Mouse (Mus musculus) MN1 (cell line): ENCODE measurements around the gene Hs6st1.
"Not testable (repeated sequence)": the region's sequence is repeated elsewhere in the genome, so short reads cannot be mapped to it uniquely, and the experiment has no call there.

Experiments
- DNase-seq: peaks from one replicate; pipeline ENCODE4 v3.0.0-alpha.2; 2016; ENCODE audit warnings: low spot score

Gene Hs6st1

DNA sequence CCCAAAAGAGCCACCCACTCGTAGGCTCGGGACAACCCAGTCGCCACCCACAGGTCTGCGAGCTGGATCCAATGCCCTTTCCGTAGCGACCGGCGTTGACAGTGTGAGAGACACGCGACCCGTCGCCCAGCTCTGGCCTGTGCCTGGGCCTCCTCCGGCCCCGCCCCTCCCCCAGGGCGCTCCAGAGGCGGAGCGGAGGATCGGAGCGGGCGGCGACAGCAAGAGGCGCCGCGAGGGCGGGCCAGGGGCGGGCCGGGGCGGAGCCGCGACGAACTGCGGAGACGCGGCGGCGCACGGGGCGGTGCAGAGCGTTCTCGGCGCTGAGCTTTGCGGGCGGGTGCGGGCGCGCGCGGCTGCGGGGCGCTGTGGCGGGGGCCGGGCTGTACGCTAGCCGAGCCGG lies at the start of gene Hs6st1:
TSS of gene Hs6st1 (plus strand) at position 325 of the 400 bp plus-strand sequence.
- DNase-seq = peak; percentile 99

DNA sequence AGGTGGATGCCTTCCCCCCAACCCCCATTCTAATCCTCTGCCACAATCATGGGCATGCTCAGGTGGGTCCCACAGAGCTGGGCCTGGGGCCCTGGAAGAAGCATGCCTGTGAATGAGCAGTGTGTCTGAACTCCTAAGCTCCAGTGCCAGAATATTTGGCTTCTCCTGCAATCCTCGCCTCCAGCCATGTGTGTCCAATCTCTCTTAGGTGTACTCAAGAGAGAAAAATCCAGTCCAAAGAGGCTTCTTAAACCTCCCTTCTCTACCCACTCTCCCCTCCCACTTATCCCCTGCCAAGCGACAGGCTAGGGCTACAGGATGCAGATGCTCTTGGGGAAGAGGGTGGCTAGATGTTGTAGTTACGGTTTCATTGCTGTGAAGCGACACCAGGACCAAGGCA lies 49.6 kb upstream of the Hs6st1 start:
- no peak for DNase-seq

DNA sequence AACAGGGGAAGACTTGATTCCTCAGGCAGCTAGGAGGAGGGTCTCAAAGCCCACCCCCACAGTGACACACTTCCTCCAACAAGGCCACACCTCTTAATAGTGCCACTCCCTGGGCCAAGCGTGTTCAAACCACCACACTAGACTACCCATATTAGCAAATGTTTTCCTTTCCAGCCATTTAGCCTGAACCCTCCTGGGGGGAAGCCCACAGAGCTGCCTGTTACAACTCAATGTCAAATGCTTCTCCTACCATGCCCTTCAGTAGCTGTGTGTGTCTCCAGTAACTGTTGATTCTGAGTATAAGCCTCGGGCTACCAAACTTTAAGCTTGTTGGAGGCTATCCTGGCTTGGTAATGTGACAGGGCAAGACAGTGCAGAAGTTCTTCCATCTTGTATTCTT lies 49.0 kb upstream of the Hs6st1 start:
- no peak for DNase-seq

DNA sequence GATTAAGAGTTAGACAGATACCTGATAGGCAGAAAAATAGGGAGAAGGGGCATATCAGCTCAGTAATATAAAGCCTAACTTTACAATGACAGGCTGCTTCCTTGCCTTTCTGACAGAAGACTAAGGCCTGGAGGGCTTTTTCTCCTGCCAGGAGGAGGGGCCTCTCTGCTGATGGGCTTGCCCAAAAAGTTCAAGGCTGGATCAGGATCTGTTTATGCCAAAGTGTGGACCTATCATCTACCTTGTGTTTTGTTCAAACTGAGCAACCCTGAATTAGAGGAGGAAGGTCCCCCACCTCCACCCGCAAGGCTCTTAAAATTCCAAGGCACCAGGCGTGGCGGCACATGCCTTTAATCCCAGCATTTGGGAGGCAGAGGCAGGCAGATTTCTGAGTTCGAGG lies 47.9 kb upstream of the Hs6st1 start:
- DNase-seq = no peak

DNA sequence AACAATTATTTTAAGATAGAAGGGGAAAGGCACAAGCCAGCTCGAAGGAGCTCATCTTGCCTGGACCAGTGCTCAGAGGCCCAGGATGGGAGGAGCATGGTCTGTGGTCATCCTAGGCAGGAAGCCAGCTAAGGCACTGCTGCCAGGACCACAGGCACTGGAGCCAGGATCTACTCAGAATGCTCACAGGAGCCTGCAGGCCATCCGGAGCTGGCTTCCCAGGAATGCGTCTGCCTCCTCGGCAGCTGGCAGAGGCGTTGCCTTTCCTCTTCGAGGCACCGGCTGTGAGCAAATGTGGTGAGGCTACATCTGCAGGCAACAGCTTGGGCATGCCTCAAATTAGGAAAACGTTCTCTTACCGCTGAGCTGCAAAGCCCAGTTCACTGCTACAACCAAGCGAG lies 37.8 kb upstream of the Hs6st1 start:
- peak; percentile 96 for DNase-seq

DNA sequence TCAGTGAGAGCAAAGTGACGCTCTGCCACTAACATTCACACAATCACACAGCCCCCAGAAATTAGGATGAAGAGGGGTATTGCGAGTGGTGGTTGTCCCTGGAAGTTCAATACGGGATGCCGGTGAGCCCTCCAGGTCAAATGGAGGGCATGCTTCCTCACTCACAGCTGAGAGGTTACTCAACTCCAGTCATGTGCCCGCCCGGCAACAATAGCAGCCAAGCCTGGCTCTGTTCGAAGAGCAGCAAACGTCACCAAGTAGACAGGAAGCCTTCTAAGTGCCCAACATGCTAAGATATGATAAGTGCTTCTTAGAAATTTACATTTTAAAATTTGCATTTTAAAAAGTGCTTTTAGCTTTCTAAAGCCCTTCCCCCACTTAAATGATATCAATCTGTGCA lies 29.4 kb upstream of the Hs6st1 start:
- DNase-seq = peak; percentile 19

DNA sequence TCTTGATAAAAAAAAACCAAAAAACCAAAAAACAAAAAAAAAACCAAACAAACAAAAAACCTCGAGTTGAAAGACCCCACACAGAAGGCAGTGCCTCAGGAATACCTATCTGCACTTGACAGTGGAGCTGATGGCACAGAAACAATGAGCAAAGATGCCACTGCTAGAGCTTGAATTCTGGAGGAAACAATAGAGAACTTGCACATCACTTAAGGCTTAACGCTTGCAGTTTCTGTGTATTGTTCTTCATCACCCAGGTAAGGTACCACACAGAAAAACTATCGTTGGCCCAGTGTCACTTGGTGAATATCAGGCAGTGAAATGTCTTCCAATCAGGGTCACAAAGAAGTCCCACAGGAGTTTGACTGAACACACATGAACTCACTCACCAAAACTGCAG lies 26.1 kb upstream of the Hs6st1 start:
- no peak for DNase-seq

DNA sequence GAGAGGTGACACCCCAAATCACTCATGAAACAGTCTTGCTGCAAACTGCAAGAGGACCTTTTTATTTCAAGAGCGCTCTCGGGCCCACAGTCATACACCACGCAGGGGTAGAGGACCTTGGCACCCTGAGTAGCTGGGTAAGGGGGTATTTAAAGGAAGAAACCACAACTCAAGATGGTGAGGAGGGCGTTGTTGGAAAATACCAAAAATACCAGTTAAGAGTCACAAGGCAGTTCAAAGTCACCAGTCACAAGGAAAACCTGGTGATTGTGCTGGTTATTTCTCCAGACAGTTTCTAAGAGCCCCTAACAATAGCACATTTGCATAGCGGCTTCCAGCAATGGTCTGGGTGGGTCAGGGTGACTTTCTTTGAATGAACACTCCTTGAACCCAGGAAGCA lies 24.4 kb upstream of the Hs6st1 start:
- not testable (repeated sequence) for DNase-seq

DNA sequence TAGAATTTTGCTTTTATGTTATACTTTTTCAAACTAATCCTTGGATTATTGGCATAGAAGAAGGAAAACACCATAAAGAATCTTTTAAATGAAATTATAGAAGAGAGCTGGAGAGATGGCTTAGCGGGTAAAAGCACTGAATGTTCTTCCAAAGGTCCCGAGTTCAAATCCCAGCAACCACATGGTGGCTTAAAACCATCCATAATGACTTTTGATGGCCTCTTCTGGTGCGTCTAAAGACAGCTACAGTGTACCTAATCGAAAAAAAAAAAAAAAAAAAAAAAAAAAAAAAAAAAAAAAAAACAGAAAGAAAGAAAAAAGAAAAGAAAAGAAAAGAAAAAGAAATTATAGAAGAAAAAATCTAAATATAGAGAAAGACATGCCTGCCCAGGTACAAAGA lies 23.9 kb upstream of the Hs6st1 start:
- no peak for DNase-seq

DNA sequence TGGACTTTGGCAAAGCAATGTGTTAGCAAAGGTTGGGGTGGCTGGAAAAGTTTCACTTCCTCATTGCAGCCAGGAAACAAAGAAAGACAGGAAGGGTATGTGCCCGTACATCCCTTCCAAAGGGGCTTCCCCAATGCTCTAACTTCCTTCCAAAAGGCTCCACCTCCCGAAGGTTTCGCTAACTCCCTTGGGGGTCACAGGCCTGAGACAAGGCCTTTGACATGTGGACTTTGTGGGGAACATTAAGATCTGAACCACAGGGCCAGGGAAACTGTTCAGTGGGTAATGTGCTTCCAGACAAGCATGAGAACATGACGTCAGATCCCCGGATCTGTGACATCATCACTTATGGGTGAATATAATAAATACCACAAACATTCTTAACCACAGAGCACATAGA lies 15.5 kb upstream of the Hs6st1 start:
- no peak for DNase-seq

DNA sequence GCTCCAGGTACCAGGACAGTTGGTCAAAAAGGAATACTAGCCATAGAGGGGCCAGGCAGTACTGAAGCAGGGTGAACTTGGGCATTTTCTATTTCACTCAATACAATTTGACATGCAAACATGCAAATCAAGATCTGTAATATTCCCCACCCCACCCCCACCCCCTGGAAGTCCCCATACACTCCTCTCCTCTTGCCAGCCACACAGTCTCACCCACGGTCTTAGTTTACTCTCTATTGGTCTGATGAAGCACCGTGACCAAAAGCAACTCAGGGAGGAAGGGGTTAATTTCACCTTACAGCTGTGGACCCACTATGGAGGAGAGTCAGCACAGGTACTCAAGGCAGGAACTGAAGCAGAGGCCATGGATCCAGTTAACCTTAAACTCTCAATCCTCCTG lies 14.6 kb upstream of the Hs6st1 start:
- no peak for DNase-seq

DNA sequence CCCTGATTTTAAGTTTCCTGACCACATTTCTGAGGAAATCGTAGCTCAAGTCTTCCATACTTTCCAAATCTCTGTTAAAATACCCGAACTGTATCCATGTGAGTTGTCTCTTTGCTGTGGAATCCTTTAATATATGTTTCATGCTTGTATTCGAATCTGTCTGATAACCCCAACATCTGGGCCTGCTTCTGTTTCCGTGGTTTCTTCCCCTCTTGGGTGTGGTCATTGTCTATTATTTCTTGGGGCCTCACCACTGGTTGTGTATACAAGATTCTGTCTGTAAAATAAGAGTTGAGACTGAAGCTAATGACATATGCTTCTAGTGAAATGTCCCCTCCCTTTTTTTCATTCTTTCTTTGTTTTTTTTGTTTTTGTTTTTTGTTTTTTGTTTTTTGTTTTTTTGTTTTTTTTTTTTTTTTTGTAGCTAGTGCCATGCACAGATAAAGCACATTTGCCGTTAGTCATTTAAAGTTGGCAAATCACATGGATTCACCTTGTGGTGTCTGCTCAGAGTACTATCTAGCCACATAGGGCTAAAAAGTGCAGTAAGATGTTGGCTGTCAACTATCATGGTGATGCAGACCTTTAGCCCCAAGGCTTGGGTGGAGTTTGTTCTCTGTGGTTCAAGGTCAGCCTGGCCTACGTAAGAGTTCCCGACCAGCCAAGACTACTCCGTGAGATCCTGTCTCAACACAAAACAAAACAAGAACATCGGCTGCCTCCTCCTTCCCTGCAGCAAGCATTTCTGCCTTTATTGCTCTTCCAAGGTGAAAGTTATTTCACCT lies 13.8 kb upstream of the Hs6st1 start:
- DNase-seq = no peak

DNA sequence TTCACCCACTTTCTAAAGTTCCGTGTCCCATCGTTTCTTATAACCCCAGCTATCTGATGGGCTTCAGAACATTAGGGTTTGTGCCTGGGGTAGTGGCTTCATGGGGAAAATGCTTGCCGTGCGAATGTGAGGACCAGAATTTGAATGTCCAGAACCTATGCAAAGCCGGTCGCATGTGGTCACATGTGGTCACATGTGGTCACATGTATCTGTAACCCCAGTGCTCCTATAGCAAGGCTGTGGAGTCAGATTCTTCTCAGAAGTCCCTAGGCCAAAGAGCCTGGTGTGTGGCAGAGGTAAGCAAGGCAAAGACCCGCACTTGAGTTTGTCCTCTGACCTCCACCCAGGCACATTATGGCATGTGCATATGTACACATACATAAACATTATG lies 13.2 kb upstream of the Hs6st1 start:
- DNase-seq = no peak

DNA sequence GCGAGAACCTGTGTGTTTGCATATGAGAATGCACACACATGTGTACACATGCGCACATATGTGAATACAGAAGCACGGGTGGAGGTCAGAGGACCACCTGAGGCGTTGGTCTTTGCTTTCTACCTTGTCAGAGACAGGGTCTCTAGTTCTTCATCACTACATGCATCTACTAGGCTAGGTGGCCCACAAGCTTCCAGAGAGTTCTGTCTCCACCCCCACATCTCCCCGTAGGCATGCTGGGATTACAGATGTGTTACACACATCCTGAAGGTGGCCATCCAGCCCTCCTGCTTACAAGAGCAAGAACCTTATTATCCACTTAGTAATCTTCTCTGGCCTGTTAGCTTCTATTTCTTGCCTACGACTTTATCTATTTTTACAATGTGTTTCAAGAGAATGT lies 8.8 kb upstream of the Hs6st1 start:
- DNase-seq = no peak

DNA sequence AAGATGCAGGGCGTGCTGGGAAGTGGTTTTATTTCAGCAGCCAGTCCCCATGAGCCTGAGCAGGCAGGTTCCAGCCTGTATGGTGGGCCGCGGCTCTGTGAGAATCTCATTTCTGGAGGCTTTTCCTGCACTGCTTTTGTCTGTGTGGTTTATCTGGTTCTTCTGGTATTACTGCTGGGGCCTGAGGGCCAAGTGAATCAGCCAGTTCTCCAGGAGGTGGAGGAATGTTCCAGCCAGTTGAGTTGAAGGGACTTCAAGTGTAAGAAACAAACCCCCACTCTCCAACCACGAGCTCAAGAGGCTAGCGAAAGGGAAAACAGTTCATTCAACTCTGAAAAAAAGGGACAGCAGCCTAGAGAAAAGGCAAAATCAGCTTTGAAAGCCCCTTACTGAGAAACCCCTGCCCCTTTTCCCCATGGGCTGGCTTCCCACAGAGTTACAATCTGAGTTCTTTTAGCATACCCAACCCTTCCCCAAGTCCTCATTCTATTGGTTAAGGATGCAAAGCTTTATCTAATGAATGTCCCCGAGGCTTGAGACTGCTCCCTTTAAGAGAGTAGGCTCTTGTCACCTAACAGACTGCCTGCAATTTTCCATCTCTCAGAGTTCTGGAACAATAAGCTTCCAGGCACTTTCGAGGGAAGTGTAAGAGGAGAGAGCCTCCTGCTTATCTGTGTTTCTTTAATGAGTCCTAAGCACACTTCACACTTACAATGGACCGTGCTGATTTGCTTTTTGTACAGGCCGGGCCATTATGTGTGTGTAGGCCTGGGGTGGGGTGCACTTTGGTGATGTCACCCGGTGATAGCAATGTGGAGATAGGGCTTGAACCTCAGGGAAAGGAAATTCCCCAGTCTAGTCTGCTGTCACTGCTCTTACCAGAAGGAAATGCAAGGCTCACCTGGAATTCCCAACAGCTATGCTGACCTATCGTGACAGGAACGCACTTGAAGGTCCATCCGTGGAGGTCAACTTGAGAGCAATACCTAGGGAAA lies 7.9 kb upstream of the Hs6st1 start:
- DNase-seq = no peak

DNA sequence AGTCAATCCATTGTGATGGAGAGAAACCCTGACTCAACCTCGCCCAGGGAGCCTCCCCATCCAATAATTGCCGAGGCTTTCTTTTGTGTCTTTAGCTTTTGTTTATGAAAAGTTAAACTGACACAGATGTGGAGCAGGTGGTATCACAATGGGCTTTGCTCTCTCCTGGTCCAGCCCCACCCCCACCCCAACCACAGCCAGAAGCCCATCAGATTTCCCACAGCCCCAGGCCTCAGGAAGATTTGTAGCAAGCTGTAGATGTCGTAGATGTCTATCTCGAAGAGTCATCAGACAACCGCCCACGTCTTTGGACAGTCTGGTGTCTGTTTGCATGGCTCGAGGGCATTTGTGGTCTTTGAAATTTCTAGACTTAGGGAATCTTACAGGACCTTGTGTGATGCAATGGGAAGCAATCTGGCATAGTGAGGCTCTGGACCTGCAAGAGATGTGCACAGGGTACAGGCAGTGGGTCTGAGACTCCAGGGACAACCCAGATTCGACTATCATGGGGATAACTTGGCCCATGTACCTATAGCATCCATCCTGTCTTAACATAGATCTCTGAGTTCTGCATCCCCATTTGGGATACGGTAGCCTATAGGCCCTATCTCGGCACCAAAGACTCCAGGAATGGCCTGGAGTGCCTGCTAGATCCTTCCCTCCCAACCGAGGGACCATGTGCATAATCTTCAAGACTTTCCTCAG lies 6.8 kb upstream of the Hs6st1 start:
- peak; percentile 92 for DNase-seq

DNA sequence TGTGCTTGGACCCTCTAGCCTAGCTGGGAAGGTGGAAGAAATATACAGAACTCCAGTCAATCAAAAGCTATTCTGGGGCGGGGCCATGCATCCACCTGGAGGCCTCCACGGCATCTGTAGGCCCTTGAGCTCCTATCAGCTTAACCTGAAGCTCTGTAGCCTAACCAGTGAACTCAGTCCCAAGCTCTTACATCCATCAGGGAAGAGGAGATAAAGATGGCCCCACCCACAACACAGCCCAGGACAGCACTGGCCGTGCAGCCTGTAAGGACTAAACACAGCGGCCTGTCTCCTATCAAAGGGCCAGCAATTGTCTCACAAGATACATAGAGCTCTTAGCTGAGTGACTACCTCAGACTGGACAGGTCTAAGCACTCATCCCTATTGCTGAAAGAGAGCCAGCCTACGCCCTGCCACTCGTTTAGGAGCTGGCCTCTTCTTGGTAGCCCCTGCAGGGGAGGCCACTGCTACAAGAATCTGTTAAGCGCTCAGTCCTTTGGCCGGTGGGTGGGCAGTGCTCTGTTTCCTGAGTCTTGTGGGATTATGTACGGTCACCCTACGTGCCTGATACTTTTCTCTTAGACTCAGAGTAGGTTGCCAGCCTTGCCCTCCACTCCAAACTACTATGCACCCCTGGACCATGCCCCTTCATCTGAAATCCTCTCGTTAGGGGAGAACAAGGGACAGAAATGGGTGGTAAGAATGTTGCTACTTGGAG lies 6.0 kb upstream of the Hs6st1 start:
- DNase-seq = no peak

DNA sequence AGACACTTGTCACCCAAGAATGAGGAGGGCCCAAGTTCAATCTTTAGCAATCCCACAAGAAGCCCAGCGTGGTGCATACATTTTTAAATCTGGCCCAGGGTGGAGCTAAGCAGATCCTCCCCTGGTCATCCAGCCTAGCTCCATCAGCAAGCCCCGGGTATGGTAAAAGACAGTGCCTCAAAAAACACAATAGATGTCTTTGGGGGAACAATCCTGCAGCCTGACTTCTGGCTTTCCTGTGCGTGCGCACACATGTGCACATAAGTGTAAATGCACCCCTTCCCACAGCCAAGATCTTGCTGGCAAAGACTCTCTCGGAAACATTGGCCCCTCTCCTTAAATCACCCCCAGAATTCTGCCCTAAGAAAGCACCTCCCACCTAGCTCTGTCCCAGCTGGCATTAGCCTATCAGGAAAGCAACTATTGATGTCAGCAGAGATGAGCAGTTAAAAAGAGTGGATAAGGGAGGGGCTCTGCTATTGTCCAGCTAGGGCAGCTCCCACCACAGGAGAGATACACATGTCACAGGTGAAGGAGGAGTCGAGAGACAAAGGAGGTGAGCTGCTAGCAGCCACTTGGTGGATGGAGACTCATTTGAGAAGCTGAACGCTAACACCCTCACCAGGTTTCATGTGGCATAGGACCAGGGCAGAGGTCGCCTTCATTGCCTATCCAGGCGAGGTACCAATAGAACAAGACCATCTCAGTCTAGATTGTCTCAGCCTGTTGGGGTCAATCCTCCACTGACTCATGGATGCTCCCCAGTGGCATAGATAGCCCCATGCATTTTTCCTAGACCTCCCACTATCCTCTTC lies 5.2 kb upstream of the Hs6st1 start:
- DNase-seq = no peak

DNA sequence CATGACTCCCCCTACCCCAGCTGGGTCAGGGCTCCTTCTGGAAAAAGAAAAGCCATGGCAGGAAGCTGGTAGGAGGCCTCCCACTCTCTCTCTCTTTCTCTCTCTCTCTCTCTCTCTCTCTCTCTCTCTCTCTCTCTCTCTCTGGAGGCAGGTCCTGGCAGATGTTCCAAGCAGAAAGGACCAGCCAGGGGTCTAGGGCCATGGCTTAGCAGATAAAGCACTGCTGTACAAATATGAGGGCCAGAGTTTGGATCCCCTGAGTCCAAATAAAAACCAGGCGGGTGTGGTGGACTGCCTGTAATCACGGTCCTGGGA lies 4.6 kb upstream of the Hs6st1 start:
- no peak for DNase-seq

DNA sequence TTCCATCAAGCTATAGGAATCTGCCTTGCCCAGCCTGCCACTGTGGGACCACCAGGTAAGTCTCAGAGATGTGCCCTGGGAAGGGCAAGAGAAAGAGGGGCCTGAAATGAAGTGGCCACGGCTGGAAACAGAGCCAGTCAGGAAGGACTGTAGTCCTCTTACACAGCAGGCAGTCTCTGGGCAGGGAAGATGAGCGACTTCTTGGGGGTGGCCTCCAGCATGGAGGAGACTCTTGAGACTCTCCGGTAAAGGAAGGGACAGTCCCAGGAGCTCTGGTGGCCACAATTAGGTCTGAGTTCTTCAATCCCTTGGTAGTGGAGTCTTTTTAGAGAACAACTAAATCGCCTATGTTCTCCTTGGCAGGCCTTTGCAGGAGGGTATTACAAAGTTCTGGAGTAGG lies 4.0 kb upstream of the Hs6st1 start:
- DNase-seq = no peak
